Mouse (Mus musculus) liver, embryonic 14.5 days (tissue): ENCODE measurements around the gene Trim42. TPM values are rescaled to one million over a fixed set of nuclear protein-coding genes. Genes with fewer than 3 reads are reported as not detected.
A peak's percentile ranks its signal among the peaks of the same experiment; 100 is the strongest.

Experiments
- ATAC-seq: fragments of 200-750 bp; cut with Nextera tagmentation; 2 replicates; pipeline ENCODE4 v1.8.0; 2017; ENCODE audit warnings: moderate number of reproducible peaks, mild to moderate bottlenecking, moderate library complexity; ENCODE audit not compliant: insufficient read depth
- DNase-seq, 3 experiments: peaks; one replicate each; pipeline ENCODE4 v3.0.0-alpha.2; 2012 to 2013; ENCODE audit warnings: low read depth in 3 of 3, low spot score in 3 of 3
- H3K27ac ChIP-seq: fragments of 300-500 bp; sonication (generic); 2 replicates; pipeline ENCODE4 v1.5.1; 2014; ENCODE audit warnings: moderate library complexity, mild to moderate bottlenecking, control low read depth, inconsistent platforms
- H3K27me3 ChIP-seq: fragments of 300-500 bp; sonication (generic); 2 replicates; pipeline ENCODE4 v1.6.1; 2014; ENCODE audit warnings: mild to moderate bottlenecking, low read length, moderate library complexity; ENCODE audit not compliant: control insufficient read depth, insufficient read depth
- H3K36me3 ChIP-seq: fragments of 300-500 bp; sonication (generic); replicated peaks from 2 replicates; pipeline ENCODE4 v1.6.1; 2014; ENCODE audit warnings: low read depth; ENCODE audit not compliant: control insufficient read depth, insufficient read depth
- H3K4me1 ChIP-seq, 2 experiments: fragments of 200-500 bp in 1 of 2; fragments of 300-500 bp in 1 of 2; sonication (generic) in 1 of 2; replicated peaks; 2 replicates each; pipeline ENCODE4 v1.6.1; 2012 to 2014; ENCODE audit warnings: antibody characterized with exemption in 1 of 2, inconsistent platforms in 1 of 2, low read length in 1 of 2; ENCODE audit not compliant: control insufficient read depth in 2 of 2, insufficient read depth in 2 of 2
- H3K4me2 ChIP-seq: fragments of 300-500 bp; sonication (generic); 2 replicates; pipeline ENCODE4 v1.6.1; 2014; ENCODE audit warnings: low read depth, mild to moderate bottlenecking, control low read depth, moderate library complexity
- H3K4me3 ChIP-seq, 2 experiments: fragments of 200-500 bp in 1 of 2; fragments of 300-500 bp in 1 of 2; sonication (generic) in 1 of 2; 2 replicates each; pipeline ENCODE4 v1.5.1; 2012 to 2014; ENCODE audit warnings: low read depth in 2 of 2, low read length in 2 of 2, mild to moderate bottlenecking in 2 of 2, control low read depth in 1 of 2, inconsistent platforms in 1 of 2, moderate library complexity in 1 of 2; ENCODE audit not compliant: insufficient read depth in 1 of 2
- H3K9ac ChIP-seq: fragments of 300-500 bp; sonication (generic); replicated peaks from 2 replicates; pipeline ENCODE4 v1.6.1; 2014; ENCODE audit warnings: mild to moderate bottlenecking, control low read depth, moderate library complexity
- H3K9me3 ChIP-seq: fragments of 300-500 bp; sonication (generic); 2 replicates; pipeline ENCODE4 v1.6.1; 2016; ENCODE audit warnings: low read length, mixed read lengths; ENCODE audit not compliant: control insufficient read depth
- CTCF ChIP-seq: IDR thresholded peaks from 2 replicates; pipeline ENCODE4 v1.5.1; 2016; ENCODE audit warnings: antibody characterized with exemption, low read depth, control low read depth
- EP300 ChIP-seq: IDR thresholded peaks from 2 replicates; pipeline ENCODE4 v1.6.1; 2016; ENCODE audit warnings: antibody characterized with exemption, low read depth
- WGBS: fragments of 180-500 bp; shearing (Covaris S2); extraction: QIAGEN DNeasy Blood & Tissue Kit; methylation state at CpG from one replicate; pipeline ENCODE4 v1.1.7; 2014; ENCODE audit not compliant: insufficient replicate concordance; 5-methylcytosine and 5-hydroxymethylcytosine counted together
- polyA plus RNA-seq, 2 experiments: library from polyadenylated mRNA; depleted of rRNA in 1 of 2; stranded (reverse) in 1 of 2; unstranded in 1 of 2; fragments of >200 nt; fragmentation: Nextera tagmentation in 1 of 2; extraction: Ambion mirVana in 1 of 2; gene quantifications; 2 replicates each; pipeline versions ENCODE4 v1.2.1 to v1.2.3; 2012 to 2014

Gene Trim42
- polyA plus RNA-seq (2012; rRNA removed) (not detected in 2 replicates), polyA plus RNA-seq (2014; fragmentation: Nextera tagmentation; extraction: Ambion mirVana) (not detected in 2 replicates)

- Histone ChIP-seq H3K9me3 (no peaks in the 10 kb centered on the region), H3K9ac (no peak within 1 kb of the TSS), H3K27me3 (no peaks in the 10 kb centered on the region), H3K4me2 (no peak within 1 kb of the TSS), H3K27ac (no peak within 1 kb of the TSS), H3K4me1 (no peaks in the 10 kb centered on the region), H3K36me3 (no peaks in the 10 kb centered on the region), H3K4me3 (no peak within 1 kb of the TSS)
- 68% methylated on average over 7 of the region's 7 CpGs for WGBS
- no peak for ATAC-seq
- no peak for TF ChIP-seq CTCF
- no peak for TF ChIP-seq EP300
- no peak for DNase-seq
Observed at GRCm38 (mm10) chr9:97369591-97369990, at the start of gene Trim42. Trim42 (minus strand) TSS chr9:97369958.

DNA sequence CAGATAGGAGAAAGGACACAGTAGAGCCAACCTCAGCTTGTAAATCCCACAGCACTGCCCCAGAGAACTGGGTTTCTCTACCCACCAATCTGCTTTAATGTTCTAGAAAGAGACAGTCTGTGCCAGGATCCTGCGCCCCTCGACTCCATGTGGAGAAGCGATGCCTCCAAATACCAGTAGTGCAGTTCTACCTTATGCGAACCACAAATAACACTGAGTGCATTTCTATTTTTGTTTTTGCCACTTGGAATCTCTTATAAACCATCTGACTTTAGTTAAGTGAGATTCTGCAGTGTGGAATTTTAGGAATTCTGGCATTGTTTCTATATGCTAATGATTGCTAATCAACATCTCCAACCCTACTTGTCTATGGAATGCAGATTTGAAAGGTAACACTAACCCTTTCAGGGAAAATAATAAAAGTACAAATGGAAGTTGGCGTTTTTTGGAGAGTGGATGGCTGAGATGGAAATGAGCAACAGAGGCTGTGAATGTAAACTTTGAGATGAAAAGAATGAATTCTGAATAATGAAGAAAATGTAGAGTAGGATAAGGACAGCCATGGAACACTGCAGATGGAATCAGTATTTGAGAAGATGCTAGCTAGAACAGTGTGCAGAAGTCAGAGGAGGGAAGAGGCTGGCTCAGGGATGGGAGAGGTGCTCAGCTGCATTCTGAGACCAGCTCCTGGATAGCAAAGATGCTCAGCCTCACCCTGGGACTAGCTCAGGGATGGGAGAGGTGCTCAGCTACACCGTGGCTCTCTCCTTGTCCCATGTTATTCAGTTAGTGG lies 45.3 kb upstream of the Trim42 start:
- no peak overlapping the region for H3K4me3 ChIP-seq
- ATAC-seq (no peak), DNase-seq (no peak)
- H3K27ac ChIP-seq = no peak overlapping the region
- TF ChIP-seq EP300 = no peak
- TF ChIP-seq CTCF = no peak
- no peaks in the 10 kb centered on the region for H3K36me3 ChIP-seq
- 62% methylated on average over 6 of the region's 6 CpGs for WGBS
- no peaks in the 10 kb centered on the region for H3K9me3 ChIP-seq
- no peak overlapping the region for H3K4me2 ChIP-seq
- H3K27me3 ChIP-seq = no peaks in the 10 kb centered on the region
- no peaks in the 10 kb centered on the region for H3K4me1 ChIP-seq
- H3K9ac ChIP-seq = no peak overlapping the region

DNA sequence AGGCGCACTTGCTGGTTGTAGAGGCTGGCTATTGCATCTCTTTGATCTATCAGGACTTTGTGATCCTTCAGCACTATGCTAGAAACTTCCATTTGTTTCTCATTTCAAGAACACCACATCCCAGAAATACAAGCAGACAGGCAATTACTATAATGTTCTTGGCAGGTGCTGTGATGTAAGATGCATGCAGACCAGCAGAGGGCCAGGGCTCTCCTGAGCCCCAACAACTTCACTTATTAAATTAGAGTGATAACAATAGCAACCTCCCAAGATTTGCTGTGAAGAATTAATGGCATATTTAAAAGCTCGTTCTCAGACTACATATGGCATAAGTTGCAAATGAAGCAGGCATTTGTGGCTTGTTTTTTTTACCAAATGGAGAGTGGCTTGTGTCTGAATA lies 38.4 kb upstream of the Trim42 start:
- H3K36me3 ChIP-seq = no peaks in the 10 kb centered on the region
- ATAC-seq (no peak), DNase-seq (no peak)
- no peak overlapping the region for H3K9ac ChIP-seq
- H3K4me3 ChIP-seq = no peak overlapping the region
- WGBS = 62% methylated on average over 2 of the region's 2 CpGs
- no peak overlapping the region for H3K4me2 ChIP-seq
- no peaks in the 10 kb centered on the region for H3K27me3 ChIP-seq
- H3K9me3 ChIP-seq = no peaks in the 10 kb centered on the region
- H3K27ac ChIP-seq = no peak overlapping the region
- no peak for TF ChIP-seq CTCF
- TF ChIP-seq EP300 = no peak
- H3K4me1 ChIP-seq = no peaks in the 10 kb centered on the region

GRCm38 (mm10) chr9:97356441-97356840 lies 13.3 kb downstream of the Trim42 start:
- DNase-seq = no peak
- TF ChIP-seq EP300 (no peak), CTCF (no peak)
- H3K27me3 ChIP-seq = no peaks in the 10 kb centered on the region

DNA sequence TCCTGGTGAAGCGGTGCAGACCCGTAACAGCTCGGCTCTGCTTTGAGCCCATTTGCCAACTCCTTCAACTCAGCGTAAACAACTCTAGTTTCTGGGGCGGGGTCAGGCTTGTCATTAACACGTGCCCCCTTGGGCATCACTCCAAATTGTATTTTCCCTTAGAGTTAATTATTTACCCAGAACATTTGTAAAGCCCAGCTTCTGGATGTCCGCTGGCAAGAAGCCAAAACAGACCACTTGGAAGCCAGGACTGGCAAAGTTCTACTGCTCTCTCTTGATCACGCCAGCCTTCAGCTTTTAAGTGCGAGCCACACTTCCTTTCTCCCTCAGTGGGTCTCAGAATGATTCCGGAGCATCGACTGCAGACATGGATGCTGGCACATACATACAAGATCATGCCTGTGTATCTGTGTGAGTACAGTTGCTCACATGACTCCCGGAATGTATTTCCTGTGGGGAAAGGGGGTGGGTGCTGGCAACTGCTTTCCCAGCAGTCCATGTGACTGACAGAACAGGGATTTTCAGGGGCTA lies 24.9 kb downstream of the Trim42 start:
- Histone ChIP-seq H3K27ac (no peak overlapping the region), H3K4me1 (peaks cover 0 to 5% of the 10 kb centered on the region in 2 experiments; a peak in 2 of 4 replicates), H3K9ac (no peak overlapping the region), H3K27me3 (no peaks in the 10 kb centered on the region), H3K4me2 (no peak overlapping the region), H3K4me3 (no peak overlapping the region), H3K9me3 (no peaks in the 10 kb centered on the region), H3K36me3 (no peaks in the 10 kb centered on the region)
- TF ChIP-seq CTCF = no peak
- no peak for TF ChIP-seq EP300
- 52% methylated on average over 12 of the region's 12 CpGs for WGBS
- DNase-seq (peak in 2 of 3 experiments; percentile 2 to 14), ATAC-seq (no peak)

More at GRCm38 (mm10) chr9:97356441-97356840, 13.3 kb downstream of the Trim42 start:
- Histone ChIP-seq H3K4me2 (no peak overlapping the region), H3K4me1 (no peaks in the 10 kb centered on the region), H3K36me3 (no peaks in the 10 kb centered on the region), H3K9ac (no peak overlapping the region), H3K27ac (no peak overlapping the region), H3K4me3 (no peak overlapping the region), H3K9me3 (no peaks in the 10 kb centered on the region)
- WGBS = 55% methylated on average over 6 of the region's 6 CpGs
- ATAC-seq = no peak
